Mouse (Mus musculus) G1E (cell line): ENCODE measurements around the gene Acaa1b. TPM values are rescaled to one million over a fixed set of nuclear protein-coding genes. Genes with fewer than 3 reads are reported as not detected.

Experiments
- ATAC-seq: 2 replicates; pipeline ENCODE4 v1.8.0; 2016; ENCODE audit warnings: mild to moderate bottlenecking; ENCODE audit not compliant: insufficient number of reproducible peaks, poor library complexity, low FRiP score, severe bottlenecking; ENCODE audit errors: extremely low read depth
- DNase-seq: peaks from one replicate; pipeline ENCODE4 v3.0.0; 2012; ENCODE audit warnings: low spot score
- H3K27me3 ChIP-seq: 2 replicates; pipeline ENCODE4 v1.6.1; 2012; ENCODE audit warnings: mild to moderate bottlenecking, low read length, inconsistent platforms; ENCODE audit not compliant: insufficient read depth
- H3K36me3 ChIP-seq: replicated peaks from 2 replicates; pipeline ENCODE3; 2012; ENCODE audit warnings: mild to moderate bottlenecking, inconsistent platforms
- H3K4me1 ChIP-seq: 2 replicates; pipeline ENCODE4 v1.6.1; 2012; ENCODE audit warnings: low read depth, low read length, inconsistent platforms, mixed read lengths; ENCODE audit not compliant: insufficient read depth
- H3K4me3 ChIP-seq: 2 replicates; pipeline ENCODE4 v1.5.1; 2012; ENCODE audit warnings: low read depth, mild to moderate bottlenecking, inconsistent platforms, low read length, moderate library complexity, mixed read lengths
- H3K9me3 ChIP-seq: replicated peaks from 2 replicates; pipeline ENCODE4 v1.6.1; 2012; ENCODE audit warnings: inconsistent platforms
- CTCF ChIP-seq: IDR thresholded peaks from 2 replicates; pipeline ENCODE4 v1.5.1; 2012; ENCODE audit warnings: low read depth, low read length, inconsistent platforms, mixed read lengths
- GATA1 ChIP-seq: IDR thresholded peaks from 2 replicates; pipeline ENCODE4 v1.6.1; 2012; ENCODE audit warnings: borderline replicate concordance, low read length, inconsistent platforms, mixed read lengths
- GATA2 ChIP-seq: IDR thresholded peaks from 2 replicates; pipeline ENCODE4 v1.6.1; 2012; ENCODE audit warnings: low read depth, low read length, inconsistent platforms, borderline replicate concordance
- POLR2AphosphoS5 ChIP-seq: IDR thresholded peaks from 2 replicates; pipeline ENCODE4 v1.6.1; 2012; ENCODE audit warnings: low read depth, low read length, inconsistent platforms; ENCODE audit not compliant: insufficient replicate concordance
- TAL1 ChIP-seq: conservative IDR thresholded peaks from 2 replicates; pipeline ENCODE4 v1.6.1; 2012; ENCODE audit warnings: low read depth, low read length, inconsistent platforms, mixed read lengths
- polyA plus RNA-seq: library from polyadenylated mRNA; stranded (reverse); fragments of >175 nt; gene quantifications from 2 replicates; pipeline ENCODE4 v1.2.3, GENCODE M21; 2012
- total RNA-seq, 2 experiments: library from RNA; stranded (forward) in 1 of 2; stranded (reverse) in 1 of 2; fragments of 200-1000 nt in 1 of 2; fragments of >200 nt in 1 of 2; fragmentation: Nextera tagmentation in 1 of 2; gene quantifications; 2 replicates each; pipeline ENCODE4 v1.2.3; 2014 to 2017

Gene Acaa1b
- not detected in 2 replicates for total RNA-seq (2014; fragmentation: Nextera tagmentation)
- total RNA-seq (2017), result 0.06 TPM in 1 of 2 replicates, not detected in the other
- not detected in 2 replicates for polyA plus RNA-seq

- DNase-seq, result no peak
- no peak within 1 kb of the TSS; the same call in 1 of the 2 replicates for H3K4me3 ChIP-seq
Observed at GRCm38 (mm10) chr9:119156278-119157201, at the start of gene Acaa1b. TSS of gene Acaa1b (minus strand) at chr9:119157093.

GRCm38 (mm10) chr9:119206666-119207065 lies 49.8 kb upstream of the Acaa1b start:
- H3K36me3 ChIP-seq, result no peaks in the 10 kb centered on the region
- H3K4me3 ChIP-seq, result no peak overlapping the region
- H3K9me3 ChIP-seq, result peaks cover 29% of the 10 kb centered on the region
- DNase-seq, result no peak
- H3K4me1 ChIP-seq, result no peaks in the 10 kb centered on the region
- no peaks in the 10 kb centered on the region for H3K27me3 ChIP-seq
- TF ChIP-seq TAL1 (no peak), GATA2 (no peak), GATA1 (no peak), CTCF (no peak), POLR2AphosphoS5 (no peak)
- no peak for ATAC-seq

More at GRCm38 (mm10) chr9:119156278-119157201, at the start of gene Acaa1b:
- ATAC-seq, result no peak
- no peaks in the 10 kb centered on the region for H3K4me1 ChIP-seq
- TF ChIP-seq CTCF, result no peak
- no peak for TF ChIP-seq GATA2
- TF ChIP-seq POLR2AphosphoS5, result no peak
- no peak for TF ChIP-seq TAL1
- no peak for TF ChIP-seq GATA1
- H3K9me3 ChIP-seq, result peaks cover 87% of the 10 kb centered on the region
- no peaks in the 10 kb centered on the region for H3K36me3 ChIP-seq
- H3K27me3 ChIP-seq, result no peaks in the 10 kb centered on the region

- DNase-seq, result no peak
- Histone ChIP-seq H3K4me1 (no peaks in the 10 kb centered on the region), H3K4me3 (no peak overlapping the region), H3K27me3 (no peaks in the 10 kb centered on the region), H3K9me3 (peaks cover 34% of the 10 kb centered on the region), H3K36me3 (no peaks in the 10 kb centered on the region)
- TF ChIP-seq POLR2AphosphoS5, result no peak
- TF ChIP-seq GATA1, result no peak
- no peak for TF ChIP-seq GATA2
- TF ChIP-seq TAL1, result no peak
- no peak for ATAC-seq
Observed at GRCm38 (mm10) chr9:119205756-119206155, 48.9 kb upstream of the Acaa1b start.

GRCm38 (mm10) chr9:119203617-119204016 lies 46.7 kb upstream of the Acaa1b start:
- no peaks in the 10 kb centered on the region for H3K36me3 ChIP-seq
- DNase-seq (no peak), ATAC-seq (no peak)
- H3K27me3 ChIP-seq, result no peaks in the 10 kb centered on the region
- peaks cover 49% of the 10 kb centered on the region for H3K9me3 ChIP-seq
- no peak overlapping the region for H3K4me3 ChIP-seq
- no peak for TF ChIP-seq TAL1
- TF ChIP-seq POLR2AphosphoS5, result no peak
- H3K4me1 ChIP-seq, result no peaks in the 10 kb centered on the region

GRCm38 (mm10) chr9:119201653-119202052 lies 44.8 kb upstream of the Acaa1b start:
- DNase-seq, result no peak
- no peak for TF ChIP-seq CTCF
- TF ChIP-seq TAL1, result no peak
- TF ChIP-seq GATA1, result no peak
- TF ChIP-seq POLR2AphosphoS5, result no peak
- no peak for TF ChIP-seq GATA2
- Histone ChIP-seq H3K9me3 (peaks cover 57% of the 10 kb centered on the region), H3K36me3 (no peaks in the 10 kb centered on the region), H3K27me3 (no peaks in the 10 kb centered on the region), H3K4me3 (no peak overlapping the region), H3K4me1 (no peaks in the 10 kb centered on the region)
- ATAC-seq, result no peak

GRCm38 (mm10) chr9:119199151-119199861 lies 42.4 kb upstream of the Acaa1b start:
- DNase-seq, result no peak
- TF ChIP-seq POLR2AphosphoS5, result no peak
- TF ChIP-seq GATA1, result no peak
- TF ChIP-seq TAL1, result no peak
- no peak for TF ChIP-seq CTCF
- no peak for TF ChIP-seq GATA2
- Histone ChIP-seq H3K27me3 (no peaks in the 10 kb centered on the region), H3K9me3 (peaks cover 46% of the 10 kb centered on the region), H3K36me3 (no peaks in the 10 kb centered on the region), H3K4me3 (no peak overlapping the region), H3K4me1 (no peaks in the 10 kb centered on the region)
- no peak for ATAC-seq
